Mouse (Mus musculus) liver, embryonic 12.5 days (tissue): Measurements from ENCODE around the gene Cd40. TPM values are rescaled to one million over a fixed set of nuclear protein-coding genes. Genes with fewer than 3 reads are reported as not detected.

Experiments
- ATAC-seq: fragments of 200-750 bp; cut with Nextera tagmentation; 2 replicates; pipeline ENCODE4 v1.8.0; 2017; ENCODE audit warnings: moderate number of reproducible peaks, mild to moderate bottlenecking, moderate library complexity
- H3K27ac ChIP-seq: fragments of 300-500 bp; sonication (generic); 2 replicates; pipeline ENCODE4 v1.5.1; 2016; ENCODE audit warnings: mild to moderate bottlenecking
- H3K27me3 ChIP-seq: fragments of 300-500 bp; sonication (generic); replicated peaks from 2 replicates; pipeline ENCODE4 v1.6.1; 2016; ENCODE audit warnings: mild to moderate bottlenecking, moderate library complexity
- H3K36me3 ChIP-seq: fragments of 300-500 bp; sonication (generic); 2 replicates; pipeline ENCODE4 v1.6.1; 2016; ENCODE audit warnings: mild to moderate bottlenecking, moderate library complexity
- H3K4me1 ChIP-seq: fragments of 300-500 bp; sonication (generic); 2 replicates; pipeline ENCODE4 v1.6.1; 2016
- H3K4me2 ChIP-seq: fragments of 300-500 bp; sonication (generic); 2 replicates; pipeline ENCODE4 v1.6.1; 2016; ENCODE audit warnings: mild to moderate bottlenecking, moderate library complexity
- H3K4me3 ChIP-seq: fragments of 300-500 bp; sonication (generic); 2 replicates; pipeline ENCODE4 v1.5.1; 2016; ENCODE audit warnings: mild to moderate bottlenecking, moderate library complexity
- H3K9ac ChIP-seq: fragments of 300-500 bp; sonication (generic); 2 replicates; pipeline ENCODE4 v1.6.1; 2016; ENCODE audit warnings: mild to moderate bottlenecking, moderate library complexity
- H3K9me3 ChIP-seq: fragments of 300-500 bp; sonication (generic); replicated peaks from 2 replicates; pipeline ENCODE4 v1.6.1; 2016; ENCODE audit warnings: mild to moderate bottlenecking, moderate library complexity
- WGBS: fragments of 180-500 bp; shearing (Covaris S2); methylation state at CpG from one replicate; pipeline ENCODE4 v1.1.7; 2016; ENCODE audit not compliant: insufficient replicate concordance; 5-methylcytosine and 5-hydroxymethylcytosine counted together
- polyA plus RNA-seq: library from polyadenylated mRNA; unstranded; fragments of >200 nt; fragmentation: Nextera tagmentation; extraction: Ambion mirVana; gene quantifications from 2 replicates; pipeline ENCODE4 v1.2.1, GENCODE M21; 2016

The Cd40 gene
- polyA plus RNA-seq, 1 experiment from 2014 or later: 3.9 TPM

GRCm38 (mm10) chr2:165059961-165060360 lies 4.5 kb downstream of the Cd40 start:
- ATAC-seq: no peak
- H3K9ac ChIP-seq: no peak overlapping the region
- H3K27me3 ChIP-seq: peaks cover 30% of the 10 kb centered on the region
- no peak overlapping the region for H3K4me2 ChIP-seq
- H3K36me3 ChIP-seq: no peaks in the 10 kb centered on the region
- H3K9me3 ChIP-seq: no peaks in the 10 kb centered on the region
- no peak overlapping the region for H3K27ac ChIP-seq
- WGBS: 80% methylated on average over 4 of the region's 4 CpGs
- 0 out of 2 replicates have a peak, but pooled peaks cover 12% of the 10 kb centered on the region for H3K4me1 ChIP-seq
- no peak overlapping the region for H3K4me3 ChIP-seq

DNA sequence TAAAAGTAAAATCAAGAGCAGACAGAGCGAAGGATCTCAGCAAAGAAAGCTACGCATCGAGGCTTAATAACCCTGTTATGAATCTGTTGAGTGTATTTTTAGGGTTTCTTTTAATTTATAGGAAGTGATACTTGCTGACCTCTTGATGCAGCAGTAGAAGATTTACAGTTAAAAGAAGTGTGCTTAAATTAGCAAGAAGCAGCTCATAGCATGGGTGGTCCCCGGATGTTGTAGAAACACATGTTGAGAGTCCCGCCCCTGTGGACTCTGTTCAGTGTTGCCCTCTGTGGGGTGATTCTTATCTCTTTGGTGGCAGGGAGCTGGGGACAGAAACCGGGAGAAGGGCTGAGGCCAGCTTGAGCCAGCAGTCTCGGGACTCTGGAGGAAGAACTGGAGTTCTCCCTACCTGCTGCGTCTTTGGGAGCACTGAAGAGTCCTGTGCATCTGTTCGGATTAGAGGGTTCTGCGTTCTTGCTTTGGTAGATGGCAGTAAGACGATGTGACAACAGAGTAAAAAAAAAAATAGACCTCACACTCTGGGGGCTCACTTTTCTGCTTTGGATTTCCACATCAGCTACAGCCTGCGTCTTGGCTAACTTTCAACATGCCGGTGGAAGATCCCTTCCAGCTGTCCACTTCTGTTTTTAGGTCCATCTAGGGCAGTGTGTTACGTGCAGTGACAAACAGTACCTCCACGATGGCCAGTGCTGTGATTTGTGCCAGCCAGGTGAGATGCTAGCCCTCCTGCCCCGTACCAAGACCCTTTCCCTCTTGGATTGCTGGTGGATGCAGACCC lies 6.4 kb downstream of the Cd40 start:
- H3K27me3 ChIP-seq: peaks cover 14% of the 10 kb centered on the region
- H3K4me1 ChIP-seq: no peaks in the 10 kb centered on the region
- no peak overlapping the region for H3K9ac ChIP-seq
- no peak overlapping the region for H3K27ac ChIP-seq
- no peak overlapping the region for H3K4me2 ChIP-seq
- H3K4me3 ChIP-seq: no peak overlapping the region
- no peak for ATAC-seq
- no peaks in the 10 kb centered on the region for H3K9me3 ChIP-seq
- WGBS: 63% methylated on average over 16 of the region's 16 CpGs
- no peaks in the 10 kb centered on the region for H3K36me3 ChIP-seq

DNA sequence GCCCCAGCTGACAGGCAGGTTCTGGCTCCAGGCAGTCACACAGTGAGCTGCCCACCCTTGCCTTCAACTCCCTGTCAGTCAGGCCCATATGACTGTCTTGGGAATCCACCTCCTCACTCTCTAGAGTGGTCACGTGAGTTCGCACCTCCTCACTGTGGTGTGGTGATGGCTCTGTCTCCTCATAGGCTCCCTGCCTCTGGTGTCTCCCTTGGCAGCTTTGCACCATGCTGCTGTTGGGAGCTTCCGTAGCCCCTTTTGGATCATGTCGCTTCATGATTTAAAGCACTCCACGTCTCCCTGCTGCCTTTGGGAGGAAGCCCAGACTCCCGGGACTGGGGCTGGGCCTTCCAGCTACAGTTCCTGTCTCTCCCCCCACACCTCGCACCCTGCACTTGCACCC lies 9.1 kb downstream of the Cd40 start:
- Histone ChIP-seq H3K4me2 (no peak overlapping the region), H3K27me3 (peaks cover 12% of the 10 kb centered on the region), H3K4me3 (no peak overlapping the region), H3K27ac (no peak overlapping the region), H3K4me1 (no peaks in the 10 kb centered on the region), H3K9me3 (no peaks in the 10 kb centered on the region), H3K36me3 (no peaks in the 10 kb centered on the region), H3K9ac (no peak overlapping the region)
- whole genome bisulfite sequencing: 45% methylated on average over 7 of the region's 7 CpGs
- no peak for ATAC-seq

DNA sequence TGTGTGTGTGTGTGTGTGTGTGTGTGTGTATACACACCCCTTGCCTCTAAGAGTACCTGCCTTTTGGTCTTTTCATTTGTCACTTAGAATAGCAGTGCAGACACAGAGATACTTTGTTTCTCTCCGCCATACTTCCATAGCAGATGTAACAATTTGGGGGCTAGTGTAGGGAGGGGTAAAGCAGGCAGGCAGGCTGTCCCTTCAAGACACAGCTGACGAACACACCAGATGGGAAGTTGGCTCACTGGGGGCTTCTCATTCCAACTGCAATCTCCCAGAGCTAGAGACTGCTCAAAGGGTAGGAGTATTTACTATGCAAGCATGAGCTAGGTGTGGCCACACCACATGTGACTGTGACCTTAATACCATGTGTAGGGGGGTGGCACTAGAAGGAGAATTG lies 13.4 kb downstream of the Cd40 start:
- Histone ChIP-seq H3K27ac (no peak overlapping the region), H3K4me3 (no peak overlapping the region), H3K4me1 (no peaks in the 10 kb centered on the region), H3K9me3 (no peaks in the 10 kb centered on the region), H3K4me2 (no peak overlapping the region), H3K36me3 (no peaks in the 10 kb centered on the region), H3K9ac (no peak overlapping the region), H3K27me3 (peaks cover 38% of the 10 kb centered on the region)
- no peak for ATAC-seq
- 60% methylated on average over 2 of the region's 2 CpGs for WGBS

GRCm38 (mm10) chr2:165070096-165070816 lies 14.8 kb downstream of the Cd40 start:
- H3K4me2 ChIP-seq: no peak overlapping the region
- H3K4me1 ChIP-seq: no peaks in the 10 kb centered on the region
- no peak overlapping the region for H3K9ac ChIP-seq
- ATAC-seq: no peak
- H3K9me3 ChIP-seq: no peaks in the 10 kb centered on the region
- H3K4me3 ChIP-seq: no peak overlapping the region
- no peak overlapping the region for H3K27ac ChIP-seq
- no peaks in the 10 kb centered on the region for H3K36me3 ChIP-seq
- peaks cover 52% of the 10 kb centered on the region for H3K27me3 ChIP-seq
- 20% methylated on average over 23 of the region's 23 CpGs for WGBS

DNA sequence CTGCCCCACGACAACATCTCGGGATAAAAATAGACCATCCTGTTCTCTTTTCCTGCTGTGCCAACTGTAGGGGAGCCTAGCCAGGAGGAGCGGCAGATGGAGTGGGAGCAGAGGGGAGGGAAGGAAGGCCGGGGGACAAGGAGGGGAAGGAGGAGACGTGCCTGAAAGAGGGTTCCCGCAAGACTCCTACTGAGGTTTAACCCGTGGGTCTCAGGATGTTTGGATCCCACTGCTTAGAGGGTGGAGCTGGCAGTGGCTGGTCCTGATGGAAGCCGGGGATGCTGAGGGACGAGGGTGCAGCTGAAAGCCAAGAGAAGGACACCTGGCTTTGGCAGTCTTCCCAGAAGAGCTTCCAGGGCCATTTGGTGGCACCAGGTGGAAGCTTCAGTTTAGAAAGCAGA lies 18.0 kb downstream of the Cd40 start:
- H3K4me1 ChIP-seq: no peaks in the 10 kb centered on the region
- no peaks in the 10 kb centered on the region for H3K9me3 ChIP-seq
- H3K4me3 ChIP-seq: no peak overlapping the region
- H3K36me3 ChIP-seq: no peaks in the 10 kb centered on the region
- H3K27me3 ChIP-seq: peaks cover 78% of the 10 kb centered on the region
- no peak overlapping the region for H3K9ac ChIP-seq
- H3K27ac ChIP-seq: no peak overlapping the region
- no peak overlapping the region for H3K4me2 ChIP-seq
- WGBS: 19% methylated on average over 9 of the region's 9 CpGs
- no peak for ATAC-seq

- no peak overlapping the region for H3K4me3 ChIP-seq
- H3K36me3 ChIP-seq: no peaks in the 10 kb centered on the region
- H3K9me3 ChIP-seq: no peaks in the 10 kb centered on the region
- no peak overlapping the region for H3K27ac ChIP-seq
- WGBS: 32% methylated on average over 11 of the region's 11 CpGs
- no peaks in the 10 kb centered on the region for H3K4me1 ChIP-seq
- H3K4me2 ChIP-seq: no peak overlapping the region
- no peak for ATAC-seq
- H3K9ac ChIP-seq: no peak overlapping the region
- peaks cover 87% of the 10 kb centered on the region for H3K27me3 ChIP-seq
Measured at GRCm38 (mm10) chr2:165074081-165074884, 18.9 kb downstream of the Cd40 start.

DNA sequence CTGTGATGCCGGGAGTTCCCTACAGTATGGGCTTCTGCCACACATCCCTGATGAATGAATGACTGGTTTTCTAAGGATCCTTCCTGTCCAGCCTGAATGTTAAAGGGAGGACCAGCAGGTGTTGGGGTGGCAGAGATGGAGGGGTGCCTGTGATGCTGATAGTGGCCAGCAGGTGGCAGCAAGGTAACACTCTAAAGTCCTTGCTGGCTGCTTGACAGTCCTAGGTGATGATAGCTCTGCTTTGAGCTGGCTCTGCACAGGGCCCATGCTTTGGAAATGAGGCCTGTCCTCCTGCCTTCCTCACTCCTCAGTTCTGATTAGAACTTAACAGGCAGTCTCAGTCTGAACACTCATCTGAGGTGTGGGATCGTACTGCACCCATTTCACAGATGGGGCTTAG lies 19.5 kb downstream of the Cd40 start:
- Histone ChIP-seq H3K36me3 (no peaks in the 10 kb centered on the region), H3K9me3 (no peaks in the 10 kb centered on the region), H3K27me3 (peaks cover 93% of the 10 kb centered on the region), H3K4me2 (no peak overlapping the region), H3K4me3 (no peak overlapping the region), H3K9ac (no peak overlapping the region), H3K4me1 (no peaks in the 10 kb centered on the region), H3K27ac (no peak overlapping the region)
- WGBS: 41% methylated on average over 2 of the region's 2 CpGs
- ATAC-seq: no peak

- Histone ChIP-seq H3K9ac (no peak overlapping the region), H3K36me3 (no peaks in the 10 kb centered on the region), H3K4me1 (no peaks in the 10 kb centered on the region), H3K4me3 (no peak overlapping the region), H3K9me3 (no peaks in the 10 kb centered on the region), H3K27me3 (peaks cover 98% of the 10 kb centered on the region), H3K27ac (no peak overlapping the region), H3K4me2 (no peak overlapping the region)
- no peak for ATAC-seq
- WGBS: 11% methylated on average over 9 of the region's 9 CpGs
Measured at GRCm38 (mm10) chr2:165077055-165077454, 21.6 kb downstream of the Cd40 start.

DNA sequence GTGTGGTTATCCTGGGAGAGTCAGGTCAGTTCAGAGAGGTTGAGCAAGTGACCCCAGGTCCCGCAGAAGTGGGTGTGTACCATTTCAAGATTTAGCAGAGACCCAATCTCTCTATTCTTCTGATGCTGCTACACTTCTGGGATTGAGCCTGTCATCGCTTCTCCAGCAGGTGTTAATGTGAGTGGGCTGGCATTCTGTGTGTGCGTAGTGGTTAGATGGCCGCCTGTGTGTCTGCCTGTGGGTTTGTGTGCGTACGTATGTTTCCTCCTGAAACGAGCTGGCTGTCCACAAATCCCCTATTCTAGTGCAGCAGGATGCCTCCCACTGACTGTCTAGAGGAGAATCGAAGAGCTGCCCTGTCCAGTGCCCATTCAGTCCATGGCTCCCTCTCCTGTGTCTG lies 22.6 kb downstream of the Cd40 start:
- WGBS: 54% methylated on average over 8 of the region's 8 CpGs
- Histone ChIP-seq H3K4me3 (no peak overlapping the region), H3K27me3 (peaks cover 88% of the 10 kb centered on the region)

GRCm38 (mm10) chr2:165078605-165079004 lies 23.2 kb downstream of the Cd40 start:
- WGBS: 23% methylated on average over 10 of the region's 10 CpGs
- no peaks in the 10 kb centered on the region for H3K9me3 ChIP-seq
- no peak overlapping the region for H3K9ac ChIP-seq
- peaks cover 83% of the 10 kb centered on the region for H3K27me3 ChIP-seq
- no peak overlapping the region for H3K4me2 ChIP-seq
- no peak overlapping the region for H3K27ac ChIP-seq
- H3K36me3 ChIP-seq: no peaks in the 10 kb centered on the region
- H3K4me1 ChIP-seq: no peaks in the 10 kb centered on the region
- no peak overlapping the region for H3K4me3 ChIP-seq
- no peak for ATAC-seq

More for the DNA sequence above, 22.6 kb downstream of the Cd40 start:
- no peak overlapping the region for H3K4me2 ChIP-seq
- no peak for ATAC-seq
- no peak overlapping the region for H3K27ac ChIP-seq
- no peaks in the 10 kb centered on the region for H3K9me3 ChIP-seq
- H3K9ac ChIP-seq: no peak overlapping the region
- no peaks in the 10 kb centered on the region for H3K4me1 ChIP-seq
- H3K36me3 ChIP-seq: no peaks in the 10 kb centered on the region

DNA sequence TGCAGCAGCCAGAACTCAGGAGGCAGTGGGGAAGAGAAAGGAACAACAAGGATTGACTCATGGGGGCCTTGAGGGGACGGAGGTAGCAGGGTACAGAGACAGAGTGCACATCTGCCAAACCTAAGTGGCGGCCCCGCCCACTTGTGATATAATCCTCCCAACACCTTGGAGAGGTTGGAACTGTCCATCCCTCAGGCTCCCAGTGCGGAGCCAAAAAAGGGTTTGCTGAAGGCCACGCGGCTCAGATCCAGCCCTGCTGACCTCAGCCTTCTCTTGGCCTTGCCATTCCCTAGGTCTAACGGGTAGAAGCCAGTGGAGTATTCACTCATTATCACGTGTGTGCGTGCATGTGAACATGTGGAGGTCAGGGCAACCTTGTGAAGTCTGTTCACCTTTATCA lies 25.2 kb downstream of the Cd40 start:
- WGBS: 18% methylated on average over 9 of the region's 9 CpGs
- Histone ChIP-seq H3K27me3 (peaks cover 63% of the 10 kb centered on the region), H3K4me3 (no peak overlapping the region), H3K9me3 (no peaks in the 10 kb centered on the region), H3K4me2 (no peak overlapping the region), H3K36me3 (no peaks in the 10 kb centered on the region), H3K9ac (no peak overlapping the region), H3K4me1 (no peaks in the 10 kb centered on the region), H3K27ac (no peak overlapping the region)
- ATAC-seq: no peak
